Mouse (Mus musculus) lung, postnatal 14 days (tissue): Measurements from ENCODE around the gene Krt82.
"Not testable (repeated sequence)": the region's sequence is repeated elsewhere in the genome, so short reads cannot be mapped to it uniquely, and the experiment has no call there.

Source experiments
- DNase-seq: peaks from one replicate; pipeline ENCODE4 v3.0.0; 2021

Gene Krt82

DNA sequence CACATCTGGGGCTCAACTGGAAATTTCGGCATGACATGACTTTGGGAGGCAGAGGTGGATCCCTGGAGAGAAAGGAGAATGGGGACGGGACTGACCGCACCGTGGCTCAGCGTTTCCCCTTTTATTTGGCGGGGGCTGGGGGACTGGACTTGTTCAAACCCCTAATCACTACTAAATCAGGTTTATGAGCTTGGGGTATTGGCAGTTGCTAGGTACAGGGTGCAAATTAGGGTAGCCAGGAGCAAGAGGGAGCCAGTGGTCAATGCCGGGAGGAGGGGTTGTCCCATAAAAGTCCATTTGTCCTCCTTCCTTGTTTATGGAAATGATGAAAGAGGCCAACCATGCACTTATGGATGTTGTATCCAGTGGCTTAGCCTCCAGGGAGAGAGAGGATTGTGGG lies at the start of gene Krt82:
TSS of gene Krt82 (minus strand) at position 101 of the 400 bp plus-strand sequence.
- no peak for DNase-seq

DNA sequence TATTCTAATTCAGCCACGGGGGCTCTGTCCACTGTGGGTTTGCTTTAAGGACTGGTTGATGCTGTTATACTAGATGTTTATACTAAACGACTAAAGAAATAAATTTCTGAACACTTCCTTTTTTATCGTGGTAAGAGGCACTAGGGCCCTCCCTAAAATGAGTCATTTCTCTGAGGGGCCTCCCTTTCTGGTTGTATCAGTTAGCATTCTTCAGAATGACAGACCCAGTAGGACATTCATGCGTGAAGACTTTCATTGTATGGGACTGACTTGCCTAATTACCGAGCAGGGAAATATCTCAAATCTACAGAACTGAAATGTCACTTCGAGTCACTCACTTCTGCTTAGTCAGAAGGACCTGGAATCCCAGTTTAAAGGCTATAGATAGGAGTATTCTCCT lies 48.7 kb upstream of the Krt82 start:
- no peak for DNase-seq

DNA sequence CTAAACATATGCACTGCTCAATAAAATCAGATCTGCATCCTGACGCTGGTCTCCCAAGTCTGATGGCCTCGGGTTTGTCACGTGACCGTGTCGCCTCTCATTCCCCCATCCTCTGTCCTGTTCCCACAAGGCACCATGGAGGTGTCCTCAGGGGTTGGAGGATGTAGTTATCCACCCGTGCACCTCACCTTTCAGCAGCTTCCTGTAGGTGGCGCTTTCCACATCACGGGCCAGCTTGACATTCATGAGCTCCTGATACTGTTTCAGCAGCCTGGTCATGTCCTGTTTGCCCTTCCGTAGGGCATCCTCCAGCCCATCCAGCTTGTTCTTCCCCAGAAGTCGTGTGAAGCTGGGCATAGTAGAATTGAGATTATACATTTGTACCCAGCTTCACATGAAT lies 37.7 kb upstream of the Krt82 start:
- DNase-seq, result no peak

DNA sequence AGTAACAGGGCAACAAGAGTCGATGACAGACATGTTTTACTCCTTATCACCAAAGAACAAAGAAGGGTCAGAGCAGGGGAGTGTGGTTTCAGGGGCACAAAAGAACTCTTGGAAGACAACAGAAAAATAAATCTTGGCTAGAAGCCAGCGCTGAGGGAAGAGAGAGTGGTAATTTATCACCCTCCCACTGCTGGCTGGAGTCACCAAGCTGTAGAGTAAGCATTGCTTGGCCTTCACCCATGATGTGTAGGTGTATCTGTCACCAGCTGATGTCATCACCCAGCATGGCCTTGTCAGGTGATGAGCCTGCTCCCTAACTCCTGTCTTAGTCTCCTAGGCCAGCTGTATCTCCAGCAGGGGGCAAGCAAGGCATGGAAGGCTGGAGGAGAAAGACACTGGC lies 34.0 kb upstream of the Krt82 start:
- no peak for DNase-seq

DNA sequence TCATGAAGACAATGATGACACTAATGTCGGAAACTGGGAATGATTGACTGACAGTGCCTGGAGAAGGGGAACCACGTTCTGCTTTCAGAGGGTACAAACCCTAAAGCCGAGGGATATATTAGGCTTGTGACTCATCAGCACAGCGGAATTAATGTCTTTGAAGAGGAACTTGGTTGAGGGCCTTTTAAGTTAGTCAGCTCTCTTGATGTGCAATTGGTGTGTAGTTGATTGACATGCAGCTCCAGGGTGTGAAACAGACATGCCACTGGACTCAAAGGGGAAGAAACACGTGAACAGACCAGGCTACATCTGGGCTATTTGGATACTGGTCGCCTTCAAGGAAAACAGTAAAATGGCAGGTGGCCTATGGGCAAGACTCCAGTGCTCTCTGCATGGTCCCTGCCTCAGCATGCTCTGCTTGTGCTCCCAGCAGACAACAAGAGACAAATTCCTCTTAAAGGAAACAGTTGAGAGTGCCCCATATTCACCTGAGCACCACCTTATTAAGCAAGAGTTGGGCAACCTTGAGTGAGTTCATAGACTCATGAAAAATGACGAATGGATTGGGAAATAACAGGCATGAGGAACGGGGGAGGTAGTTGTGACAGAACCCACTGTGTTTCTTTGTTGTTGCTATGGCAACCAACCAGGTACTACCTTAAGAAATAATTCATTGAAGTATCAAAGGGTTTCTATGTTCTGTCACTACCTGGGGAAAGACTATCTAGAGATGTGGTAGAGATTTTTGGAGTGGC lies 32.9 kb upstream of the Krt82 start:
- DNase-seq, result peak; percentile 3

DNA sequence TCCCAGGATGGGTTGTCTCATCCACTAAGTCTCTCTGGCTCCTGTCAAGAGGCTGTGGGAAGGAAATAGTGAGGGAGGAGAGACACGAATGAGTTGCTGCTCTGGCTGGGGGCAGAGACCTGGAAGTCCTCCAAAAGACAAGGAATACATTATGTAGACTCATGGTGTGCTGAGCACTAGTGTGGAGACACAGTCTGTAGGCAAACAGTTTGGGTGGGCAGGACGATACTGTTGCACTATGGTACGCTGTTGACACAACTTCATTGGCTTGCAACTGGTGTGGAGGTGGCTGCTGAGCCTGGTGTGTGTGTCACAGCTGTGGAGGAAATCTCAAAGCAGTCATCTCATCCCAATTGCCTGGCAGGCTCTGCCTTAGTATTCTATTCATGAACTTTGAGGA lies 31.2 kb upstream of the Krt82 start:
- DNase-seq, result no peak

DNA sequence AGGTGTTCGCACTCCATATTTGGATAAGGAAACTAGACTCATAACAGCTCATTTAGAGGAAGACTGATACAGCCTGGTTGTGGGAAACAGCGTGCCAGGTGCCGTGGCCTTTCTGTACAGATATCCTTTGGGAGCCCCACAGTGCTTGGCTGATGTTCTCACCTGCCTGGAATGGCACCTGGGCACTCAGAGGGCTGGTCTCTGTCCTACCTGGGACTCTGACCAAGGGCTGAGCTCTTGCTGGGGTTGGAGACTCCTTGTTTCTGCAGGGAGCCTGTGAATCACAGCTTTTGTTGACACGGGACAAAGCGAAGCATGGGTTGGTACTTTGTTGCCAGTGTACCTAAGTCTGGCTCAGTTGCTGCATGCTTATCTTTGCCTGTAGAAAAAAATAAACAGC lies 25.0 kb upstream of the Krt82 start:
- DNase-seq, result no peak

DNA sequence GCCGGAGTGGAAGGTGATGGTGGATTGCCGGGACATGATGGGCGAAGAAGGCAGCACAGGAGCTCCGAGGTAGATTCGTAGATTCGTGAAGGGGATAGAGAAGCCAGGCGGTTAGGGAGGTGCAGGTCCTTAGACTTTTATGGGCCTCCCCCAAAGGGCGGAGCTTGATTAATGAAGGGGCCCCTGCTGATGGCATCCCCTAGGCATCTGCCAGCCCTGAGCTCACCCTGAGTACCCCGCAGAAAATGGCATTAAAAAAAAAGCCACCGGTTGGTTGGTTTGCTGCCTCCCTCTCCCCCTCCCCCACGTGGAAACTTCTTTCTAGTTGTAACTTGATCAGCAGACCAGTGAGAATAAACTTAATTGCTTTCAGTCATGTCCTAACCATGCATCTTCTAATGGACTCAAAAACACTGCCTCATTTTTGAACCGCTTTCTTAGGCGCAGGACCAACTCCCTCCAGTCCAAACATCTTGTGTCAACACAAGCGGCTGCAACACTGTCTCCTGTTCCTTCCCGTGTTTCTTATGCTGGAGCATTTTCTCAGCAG lies 23.4 kb upstream of the Krt82 start, which contains the start of gene Krt75:
TSS of gene Krt75 (minus strand) at position 109 of the 550 bp plus-strand sequence.
- no peak for DNase-seq

DNA sequence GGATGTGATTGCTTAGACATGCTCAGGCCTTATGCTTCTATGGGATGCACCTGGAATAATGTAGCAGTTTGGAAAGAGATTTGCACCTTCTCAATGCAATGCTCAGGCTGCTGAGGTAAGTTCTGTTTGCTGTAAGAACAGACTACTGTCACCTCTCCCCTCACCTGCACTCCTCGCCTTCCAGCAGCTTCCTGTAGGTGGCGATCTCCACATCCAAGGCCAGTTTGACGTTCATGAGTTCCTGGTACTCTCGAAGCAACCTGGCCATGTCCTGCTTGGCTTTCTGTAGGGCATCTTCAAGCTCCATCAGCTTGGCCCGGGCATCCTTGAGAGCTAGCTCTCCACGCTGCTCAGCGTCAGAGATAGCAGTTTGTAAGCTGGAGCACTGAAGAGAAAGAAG lies 17.3 kb upstream of the Krt82 start:
- peak; percentile 12 for DNase-seq

DNA sequence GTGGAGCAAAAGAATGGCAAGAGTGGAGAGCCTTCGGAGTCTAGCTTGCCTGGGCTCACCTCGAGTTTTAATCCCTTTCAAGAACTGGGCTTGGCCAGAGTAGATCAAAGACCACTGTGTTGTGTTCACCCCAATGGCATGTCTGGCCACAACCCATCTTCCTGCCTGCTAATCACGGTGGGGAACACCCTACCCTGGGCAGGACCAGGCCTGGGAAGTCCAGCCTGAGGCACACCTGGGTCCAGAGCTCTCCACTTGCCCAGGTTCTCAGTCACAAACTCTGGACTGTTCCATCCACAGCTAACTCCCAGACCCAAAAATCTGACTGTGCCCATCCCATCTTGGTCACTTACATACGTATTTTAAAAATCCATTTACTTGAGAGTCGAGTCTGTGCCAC lies 12.4 kb upstream of the Krt82 start, which contains the start of gene Krt90:
TSS of gene Krt90 (minus strand) at position 101 of the 400 bp plus-strand sequence.
- no peak for DNase-seq

DNA sequence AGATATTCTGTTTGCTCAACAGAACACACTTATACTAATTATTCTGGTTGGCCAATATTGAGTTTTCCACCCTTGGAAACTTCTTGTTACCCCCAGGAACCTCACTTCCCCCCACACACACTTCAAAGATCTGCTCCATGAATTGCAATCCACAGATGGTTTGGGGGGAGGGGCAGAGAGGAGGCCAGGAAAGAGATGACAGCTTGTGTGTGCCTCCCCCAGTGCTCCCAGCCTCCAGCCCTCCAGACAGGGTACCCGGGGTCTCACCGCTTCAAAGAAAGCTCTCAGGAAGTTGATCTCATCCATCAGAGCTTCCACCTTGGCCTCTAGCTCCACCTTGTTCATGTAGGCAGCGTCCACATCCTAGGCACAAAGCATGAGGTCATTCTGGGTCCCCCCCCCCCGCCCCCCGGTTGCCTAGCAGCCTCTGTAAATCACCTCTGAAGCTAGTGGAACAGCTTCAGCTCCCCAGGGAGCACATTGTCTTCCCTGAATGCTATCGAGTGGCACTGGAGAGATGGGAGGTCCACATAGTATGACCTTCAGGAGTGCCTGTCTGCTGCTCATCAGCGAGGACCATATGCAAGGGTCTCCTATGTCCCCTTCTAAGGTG lies 7.7 kb upstream of the Krt82 start:
- no peak for DNase-seq

DNA sequence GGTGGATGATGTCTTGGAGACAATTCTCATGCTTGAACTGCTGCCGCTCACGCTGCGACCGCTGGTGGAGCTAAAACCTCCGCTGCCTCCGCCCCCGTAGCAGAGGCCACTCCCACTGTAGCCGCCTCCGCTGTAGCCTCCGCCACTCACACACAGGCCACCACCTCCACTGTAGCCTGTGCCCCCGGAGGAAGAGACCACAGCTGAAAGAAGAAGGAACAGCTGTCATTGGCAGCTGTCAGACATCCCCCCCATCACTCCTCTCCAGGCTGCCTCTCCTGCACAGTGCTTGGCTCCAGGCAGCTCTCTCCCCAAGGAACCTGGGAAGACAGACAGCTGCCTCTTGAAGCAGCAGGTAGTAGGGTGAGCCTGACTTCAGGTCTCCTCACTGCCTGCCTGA lies 2.7 kb upstream of the Krt82 start:
- peak; percentile 46 for DNase-seq

DNA sequence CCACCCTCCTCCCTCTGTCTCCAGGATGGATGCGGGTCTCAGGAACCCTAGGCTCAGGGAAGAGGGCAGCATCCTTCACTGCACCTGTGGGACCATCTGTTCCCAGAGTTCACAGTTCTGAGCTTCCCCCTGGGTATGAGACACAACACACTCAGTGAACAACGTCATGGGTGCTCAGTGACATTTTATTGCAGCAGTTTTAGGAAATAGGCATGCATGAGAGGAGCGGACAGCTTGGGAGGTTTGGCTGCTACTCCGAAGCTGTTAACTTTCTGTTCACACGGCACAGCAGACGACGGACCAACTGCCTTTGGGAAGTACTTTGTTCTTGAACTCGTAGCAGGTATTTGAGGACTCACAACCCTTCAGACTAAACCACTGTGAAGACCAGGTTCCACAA lies 1.7 kb upstream of the Krt82 start:
- no peak for DNase-seq

DNA sequence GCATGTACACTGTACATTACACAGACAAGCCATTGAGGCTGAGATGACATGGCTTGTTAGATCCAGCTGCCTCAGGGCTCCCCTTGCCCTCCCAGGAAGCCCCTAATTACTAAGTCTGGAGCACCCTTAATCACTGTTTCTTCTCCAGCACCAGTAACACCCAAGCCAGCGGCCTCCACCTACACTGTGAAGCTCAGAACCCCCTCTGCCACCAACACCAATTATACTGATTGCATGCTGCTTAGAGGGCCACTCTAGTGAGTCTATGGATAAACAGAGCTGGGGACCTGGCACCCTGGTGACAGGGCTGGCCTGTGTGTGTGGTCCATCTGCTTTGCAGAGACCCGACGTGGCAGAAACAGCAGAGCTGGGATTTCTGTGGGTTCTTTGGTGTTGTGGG lies 6.0 kb downstream of the Krt82 start:
- DNase-seq, result no peak

DNA sequence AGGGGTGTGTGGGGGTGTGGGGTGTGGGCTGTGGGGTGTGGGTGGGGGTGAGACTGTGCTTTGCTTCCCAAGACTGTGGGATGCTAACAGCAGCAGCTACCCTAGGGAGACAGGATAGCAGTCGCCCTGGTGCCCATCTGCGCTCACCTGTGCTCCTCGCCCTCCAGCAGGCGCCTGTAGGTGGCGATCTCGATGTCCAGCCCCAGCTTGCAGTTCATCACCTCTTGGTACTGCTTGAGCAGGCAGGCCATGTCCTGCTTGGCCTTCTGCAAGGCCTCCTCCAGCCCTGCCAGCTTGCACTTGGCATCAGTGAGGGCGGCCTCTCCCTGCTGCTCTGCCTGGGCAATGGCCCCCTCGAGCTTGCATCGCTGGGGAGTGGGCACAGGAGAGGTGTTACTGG lies 7.9 kb downstream of the Krt82 start:
- no peak for DNase-seq

DNA sequence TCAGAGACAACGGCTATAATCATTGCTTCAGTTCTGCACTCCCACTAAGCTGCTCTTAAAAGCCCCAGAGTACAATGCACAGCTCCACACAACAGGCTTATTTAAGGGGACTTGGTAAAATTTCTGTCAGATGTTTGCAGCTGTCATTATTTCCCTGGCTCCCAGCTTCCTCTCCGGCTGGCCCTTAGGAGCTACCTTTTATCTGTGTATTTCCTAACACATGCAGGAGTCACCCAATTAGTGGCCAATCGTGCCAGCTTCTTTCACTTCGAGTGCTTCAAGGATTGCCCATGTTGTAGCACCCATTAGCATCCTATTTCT lies 11.9 kb downstream of the Krt82 start:
- no peak for DNase-seq

DNA sequence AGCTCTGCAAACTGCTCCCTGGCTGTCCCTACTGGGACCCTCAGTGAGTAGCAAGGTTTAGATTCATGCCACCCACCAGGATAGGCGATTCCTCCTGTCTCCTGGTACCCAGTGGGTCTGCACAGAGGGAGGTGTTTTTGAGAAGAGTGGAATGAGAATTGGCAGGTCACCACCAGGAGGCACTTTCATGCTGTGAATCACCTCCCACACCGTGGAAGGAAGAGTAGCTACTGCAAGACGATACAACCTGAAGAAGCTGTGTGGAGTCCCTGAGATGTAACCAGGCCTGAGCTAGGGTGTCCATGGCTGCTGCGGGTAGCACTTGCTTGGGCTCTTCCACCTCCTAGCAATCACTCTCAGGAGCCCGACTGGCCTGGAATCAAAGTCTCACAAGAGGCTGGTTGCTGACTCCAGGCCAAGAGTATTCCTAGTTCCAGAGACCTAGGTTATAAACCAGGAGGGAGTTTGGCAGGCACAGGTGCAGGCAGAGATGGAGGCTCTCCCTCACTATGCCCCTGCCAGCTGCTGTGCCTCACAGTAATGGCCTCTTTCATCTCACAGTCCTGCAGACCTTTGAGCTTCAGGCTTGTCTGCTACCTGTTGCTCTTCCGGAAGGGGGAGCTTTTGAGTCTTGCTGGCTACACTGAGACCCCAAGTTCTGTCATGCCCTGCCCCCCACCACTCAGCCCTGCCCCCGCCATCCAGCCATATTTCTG lies 12.4 kb downstream of the Krt82 start:
- no peak for DNase-seq

DNA sequence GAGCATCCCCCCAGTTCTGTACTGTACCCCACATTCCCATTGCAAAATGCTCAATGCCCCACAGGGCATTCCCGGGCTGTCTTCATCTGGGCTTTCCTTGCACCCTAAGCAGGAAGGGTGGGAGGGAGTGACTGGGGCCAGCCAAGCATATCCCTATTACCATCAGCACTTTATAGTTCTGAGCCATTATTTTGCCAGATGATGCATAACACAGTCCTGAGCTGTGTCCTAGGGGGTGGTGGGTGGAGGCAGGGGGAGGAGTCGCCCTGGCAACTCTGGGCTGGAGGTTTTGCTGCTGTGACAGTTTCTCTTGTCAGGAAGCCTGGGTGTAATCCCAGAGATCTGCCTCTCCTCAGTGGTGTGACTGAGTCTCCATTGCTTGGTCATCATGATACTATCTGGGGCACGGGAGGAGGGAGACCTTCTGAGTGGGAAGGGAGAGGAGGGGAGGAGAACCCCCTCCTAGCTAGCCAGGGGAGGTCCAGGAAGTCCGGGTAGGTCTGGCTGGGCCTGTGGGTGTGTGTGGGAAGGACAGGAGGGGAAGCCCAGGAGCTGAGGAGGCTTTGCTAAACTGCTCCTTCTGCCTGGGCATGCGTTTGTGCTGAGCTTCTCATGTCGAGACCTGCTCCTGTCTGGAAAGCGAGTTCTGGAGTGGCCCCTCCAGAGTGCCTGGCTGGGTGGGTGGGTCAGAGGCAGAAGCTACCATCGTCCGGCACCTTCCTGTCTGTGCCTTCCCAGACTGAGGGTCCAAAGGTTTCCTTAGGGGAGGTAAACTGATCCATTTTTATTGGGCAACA lies 14.2 kb downstream of the Krt82 start:
- no peak for DNase-seq

DNA sequence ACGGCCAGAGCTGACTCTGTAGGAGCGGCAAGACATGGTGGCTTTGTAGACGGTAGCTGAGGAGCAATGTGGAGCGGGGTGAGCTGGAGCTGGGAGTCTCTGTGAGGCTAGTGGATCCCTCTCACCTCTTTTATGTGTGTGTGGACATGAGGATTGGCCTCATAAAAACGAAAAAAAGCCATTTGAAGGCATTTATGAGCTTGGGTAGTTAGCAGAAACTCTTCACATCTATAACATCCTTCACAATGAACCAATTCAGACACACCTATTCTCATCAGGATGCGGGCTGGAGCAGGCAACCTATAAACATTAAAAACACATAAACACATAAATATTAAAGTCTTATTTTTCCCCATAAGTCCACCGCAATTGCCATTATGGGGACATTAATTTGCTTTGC lies 17.7 kb downstream of the Krt82 start, which contains the start of gene Krt84:
TSS of gene Krt84 (minus strand) at position 101 of the 400 bp plus-strand sequence.
- DNase-seq, result no peak

DNA sequence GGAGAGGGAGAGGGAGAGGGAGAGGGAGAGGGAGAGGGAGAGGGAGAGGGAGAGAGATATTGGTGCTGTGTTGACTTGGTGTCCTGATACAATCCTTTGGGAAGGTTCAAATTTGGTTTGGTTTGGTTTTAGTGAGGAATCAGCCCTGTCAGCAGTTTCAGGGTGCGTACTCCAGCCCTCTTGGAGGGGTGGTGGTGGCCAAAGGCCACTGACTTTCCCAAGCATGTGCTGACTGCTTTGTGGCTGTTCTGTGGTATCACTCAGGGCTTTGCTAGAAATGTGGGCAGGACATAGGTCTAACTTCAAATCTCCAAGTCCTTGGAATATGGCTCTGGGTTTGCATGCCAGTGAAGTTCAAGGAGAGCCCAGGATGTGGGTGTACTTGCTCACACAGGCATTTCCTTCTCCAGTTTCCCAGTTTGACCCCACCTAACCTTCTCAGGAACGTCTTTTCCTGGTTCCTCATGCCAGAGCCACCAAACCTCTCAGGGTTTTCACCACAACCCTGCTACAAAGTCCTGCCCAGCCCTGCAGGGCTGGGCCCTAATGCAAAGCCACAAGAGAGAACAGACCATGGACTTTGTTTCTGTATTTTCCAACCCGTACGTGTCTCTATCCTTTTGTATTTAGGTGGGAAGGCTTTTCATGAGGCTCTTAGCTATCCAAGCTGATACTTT lies 27.8 kb downstream of the Krt82 start:
- DNase-seq, result no peak

DNA sequence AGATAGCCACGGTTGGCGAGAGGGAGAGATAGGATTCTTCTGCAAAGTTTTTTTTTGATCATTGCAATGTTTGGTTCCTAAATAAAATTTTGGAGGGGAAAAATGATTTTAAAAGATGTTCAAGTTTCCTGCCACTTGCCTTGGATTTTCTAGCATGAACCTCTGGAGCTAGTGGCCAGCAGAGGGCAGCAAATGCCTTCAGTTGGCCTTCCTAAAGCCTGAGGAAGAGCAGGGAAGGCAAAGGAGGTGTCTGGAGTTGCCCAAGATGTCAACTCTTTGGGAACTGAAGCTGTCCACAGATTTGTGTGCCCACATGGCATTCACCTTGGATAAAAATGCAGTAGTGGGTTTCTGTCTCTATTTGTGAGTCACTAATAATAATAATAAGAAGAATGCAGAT lies 30.7 kb downstream of the Krt82 start:
- peak; percentile 83 for DNase-seq

DNA sequence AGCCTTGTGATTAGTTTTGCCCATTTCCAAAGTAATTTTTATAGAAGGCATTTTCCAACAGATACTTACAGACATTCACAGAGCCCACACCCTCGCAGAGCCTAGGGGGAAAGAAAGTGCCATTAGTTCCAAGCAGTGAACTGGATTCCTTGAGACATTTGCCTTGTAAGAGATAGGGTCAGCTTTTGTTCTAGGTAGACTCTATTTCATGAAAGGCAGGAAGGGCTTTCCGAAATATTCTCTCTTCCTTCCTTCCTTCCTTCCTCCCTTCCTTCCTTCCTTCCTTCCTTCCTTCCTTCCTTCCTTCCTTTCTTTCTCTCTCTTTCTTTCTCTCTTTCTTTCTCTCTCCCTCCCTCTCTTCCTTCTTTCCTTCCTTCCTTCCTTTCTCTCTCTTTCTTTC lies 33.3 kb downstream of the Krt82 start, which contains the start of gene Gm49425:
TSS of gene Gm49425 (minus strand) at position 101 of the 400 bp plus-strand sequence.
- DNase-seq, result not testable (repeated sequence)
